Mouse (Mus musculus): ENCODE results near the gene Nin.

GRCm38 (mm10) chr12:70067849-70068248, 45.7 kb downstream of the Nin start:
- TF ChIP-seq CTCF (IDR thresholded peaks at IDR 0.05; ENCODE audit: low read depth, low read length) (no peak), POLR2A (IDR thresholded peaks at IDR 0.05; ENCODE audit: borderline replicate concordance, low read depth, low read length) (no peak)

Data from bone marrow macrophage, adult 2 months (primary cell).